14 mouse cellular contexts compared by ENCODE assay signal in genomic region chr10:62287460-62288124, GRCm38 (mm10). TPM values are rescaled to one million over a fixed set of nuclear protein-coding genes. Genes with fewer than 3 reads are reported as not detected.
DNase-seq lines count a peak whose midpoint lies in the region; ATAC-seq lines count a peak whose summit lies in the region.
"Had no signal": no experiment of that assay in that cellular context is flagged by ENCODE, and none has a peak within 500 bp of the region (broad histone marks: within the 10 kb centered on the region; RNA-seq: fewer than 3 reads in every experiment).

No protein-coding gene starts in this region.

- DNase-seq in kidney, adult 11 months = peak; percentile 37
- no peak for DNase-seq in kidney, adult 18-20 months
- DNase-seq in ES-CJ7 (ENCODE audit: low read depth, low spot score) (peak; percentile 83), adipocyte (ENCODE audit: low spot score) (no peak)
- peak; percentile 66 for DNase-seq in heart, adult 8-10 months (ENCODE audit: low spot score)
- DNase-seq in left cerebral cortex, postnatal 10 days (ENCODE audit: extremely low spot score in 1 of 2, low spot score in 2 of 2) = no peak
- DNase-seq: gastrocnemius, postnatal 14 days; thymus, postnatal 14 days had no signal

- H3K36me3 ChIP-seq in kidney, embryonic 15.5 days = peaks cover 80% of the 10 kb centered on the region

- no peak overlapping the region for H3K4me3 ChIP-seq in kidney, embryonic 15.5 days (replicated peaks)
- H3K4me3 ChIP-seq: forebrain, embryonic 10.5 days had no signal

- WGBS in kidney, embryonic 15.5 days = 70% methylated on average over 6 of the region's 6 CpGs

- no peaks in the 10 kb centered on the region for H3K27me3 ChIP-seq in kidney, embryonic 15.5 days

- intact Hi-C loops in left cerebral cortex, postnatal 10 days (cut with DNase I) = no loop called here

- H3K9ac ChIP-seq in kidney, embryonic 15.5 days = no peak overlapping the region

- H3K4me1 ChIP-seq in kidney, embryonic 15.5 days = no peaks in the 10 kb centered on the region
- H3K4me1 ChIP-seq: forebrain, embryonic 10.5 days had no signal

- no peak overlapping the region for H3K4me2 ChIP-seq in kidney, embryonic 15.5 days

- no peak for ATAC-seq in kidney, embryonic 15.5 days (replicated peaks; ENCODE audit: low FRiP score)
- no peak for ATAC-seq in monocyte, adult 5-6 weeks (replicated peaks; ENCODE audit: insufficient number of reproducible peaks, low FRiP score, low TSS enrichment, poor library complexity, severe bottlenecking)

- 0 out of 2 replicates have a peak overlapping the region, but pooled peaks have one; percentile 48 for H3K27ac ChIP-seq in kidney, embryonic 15.5 days
- H3K27ac ChIP-seq: forebrain, embryonic 10.5 days had no signal

- H3K9me3 ChIP-seq in kidney, embryonic 15.5 days (replicated peaks) = no peaks in the 10 kb centered on the region
- H3K9me3 ChIP-seq: forebrain, embryonic 10.5 days had no signal

RNA-seq across cellular contexts. Expression of gene Tacr2, which starts 35.4 kb away (rescaled TPM):
- not detected for total RNA-seq in heart, adult 8-10 months (2022)
- 0.06 TPM in 1 of 2 replicates, not detected in the other for polyA plus RNA-seq in kidney, embryonic 15.5 days (2015; fragmentation: Nextera tagmentation; extraction: Ambion mirVana)
- under 1 TPM; 0.14 to 0.19 TPM for total RNA-seq in left cerebral cortex, postnatal 10 days (2021)
- total RNA-seq in monocyte, adult 5-6 weeks (2017) = not detected in 3 replicates
- total RNA-seq: gastrocnemius, postnatal 14 days; megakaryocyte-erythroid progenitor cell, adult 5-6 weeks had no signal
- polyA plus RNA-seq: forebrain, embryonic 10.5 days; limb, embryonic 14.5 days; neural tube, embryonic 11.5 days had no signal

RNA-seq across cellular contexts. Expression of gene Tspan15, which starts 56.5 kb away (rescaled TPM):
- 1 to 10 TPM; 5.6 to 9.2 (median 7.0) TPM for total RNA-seq in heart, adult 8-10 months (2022)
- polyA plus RNA-seq in kidney, embryonic 15.5 days (2015; fragmentation: Nextera tagmentation; extraction: Ambion mirVana) = 52.5 and 53.5 TPM in 2 replicates
- 1 to 10 TPM; 5.0 to 7.7 TPM for total RNA-seq in left cerebral cortex, postnatal 10 days (2021)
- total RNA-seq in monocyte, adult 5-6 weeks (2017) = 0.32 to 0.49 TPM (median 0.38 TPM) in 3 replicates

Comparison
In these comparisons a context has a peak if more than half of its experiments do, and no peak if none do; other contexts are left out.
1. DNase-seq: peak in kidney, adult 11 months (single experiment), ES-CJ7 (single experiment) and heart, adult 8-10 months (single experiment); none in kidney, adult 18-20 months (single experiment), adipocyte (single experiment) and left cerebral cortex, postnatal 10 days (0 of 2).